Mouse (Mus musculus) bone marrow, adult 2 months (tissue): Measurements from ENCODE around the gene Chrna1.

ENCODE experiments used
- CTCF ChIP-seq: fragments of 200-500 bp; IDR thresholded peaks from 2 replicates; pipeline ENCODE4 v1.5.1; 2011; ENCODE audit warnings: low read length, control low read depth; ENCODE audit not compliant: control insufficient read depth, insufficient read depth
- POLR2A ChIP-seq: fragments of 200-500 bp; IDR thresholded peaks from 2 replicates; pipeline ENCODE4 v1.6.1; 2011; ENCODE audit warnings: low read depth, mild to moderate bottlenecking, control low read depth, low read length, borderline replicate concordance; ENCODE audit not compliant: control insufficient read depth

DNA sequence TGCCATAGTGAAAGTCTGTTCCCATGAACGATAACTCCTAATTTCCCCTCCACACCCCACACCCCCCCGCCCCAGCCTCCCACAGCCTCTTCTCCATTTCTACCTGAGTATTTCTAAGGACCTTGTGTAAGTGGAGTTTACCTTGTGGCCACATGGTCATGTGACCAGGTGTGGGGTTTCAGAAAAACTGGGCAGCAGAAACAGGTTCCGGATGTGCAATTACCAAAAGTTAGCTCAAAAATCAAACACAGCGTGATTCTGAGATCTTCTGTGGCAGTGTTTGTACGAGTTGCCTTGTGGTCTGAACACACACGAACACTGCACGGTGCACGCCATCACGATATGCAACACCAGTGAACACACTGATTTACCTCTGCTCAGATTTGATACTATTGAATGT lies 17.5 kb downstream of the Chrna1 start:
- TF ChIP-seq CTCF (no peak), POLR2A (no peak)
